Mouse (Mus musculus): ENCODE data around the gene Rapgef1.

GRCm38 (mm10) chr2:29647162-29647561 is 27.6 kb downstream of the Rapgef1 start:
- TF ChIP-seq POLR2A (IDR thresholded peaks at IDR 0.05; ENCODE audit: control insufficient read depth, low read depth, low read length): no peak
- no peak for TF ChIP-seq CTCF (IDR thresholded peaks at IDR 0.05; ENCODE audit: control insufficient read depth, insufficient read depth, insufficient replicate concordance, low read depth, low read length)
